Mouse (Mus musculus) small intestine, adult 2 months (tissue): ENCODE measurements around the gene Slc25a42. TPM values are rescaled to one million over a fixed set of nuclear protein-coding genes. Genes with fewer than 3 reads are reported as not detected.
A peak's percentile ranks its signal among the peaks of the same experiment; 100 is the strongest.

Source experiments
- H3K27ac ChIP-seq: fragments of 200-500 bp; 2 replicates; pipeline ENCODE4 v1.5.1; 2012; ENCODE audit warnings: low read depth, low read length, control low read depth, inconsistent platforms; ENCODE audit not compliant: insufficient read depth
- H3K27me3 ChIP-seq: fragments of 200-500 bp; 2 replicates; pipeline ENCODE4 v1.6.1; 2012; ENCODE audit warnings: mild to moderate bottlenecking, moderate library complexity, low read length, inconsistent platforms; ENCODE audit not compliant: control insufficient read depth, insufficient read depth
- H3K36me3 ChIP-seq: fragments of 200-500 bp; 2 replicates; pipeline ENCODE4 v1.6.1; 2012; ENCODE audit warnings: mild to moderate bottlenecking, low read length, control low read depth, inconsistent platforms; ENCODE audit not compliant: control insufficient read depth, insufficient read depth
- H3K4me1 ChIP-seq: fragments of 200-500 bp; 2 replicates; pipeline ENCODE4 v1.6.1; 2012; ENCODE audit warnings: low read length, inconsistent platforms, mixed read lengths; ENCODE audit not compliant: control insufficient read depth, insufficient read depth, insufficient read length
- H3K4me3 ChIP-seq: fragments of 200-500 bp; 2 replicates; pipeline ENCODE4 v1.5.1; 2012; ENCODE audit warnings: low read depth, mild to moderate bottlenecking, control low read depth, inconsistent platforms, low read length, moderate library complexity
- CTCF ChIP-seq: fragments of 200-500 bp; IDR thresholded peaks from 2 replicates; pipeline ENCODE4 v1.5.1; 2012; ENCODE audit warnings: low read depth, mild to moderate bottlenecking, control low read depth, inconsistent platforms, low read length, moderate library complexity, mixed read lengths; ENCODE audit not compliant: insufficient replicate concordance, insufficient read length; ENCODE audit errors: extremely low read depth
- POLR2A ChIP-seq: fragments of 200-500 bp; IDR thresholded peaks from 2 replicates; pipeline ENCODE4 v1.6.1; 2012; ENCODE audit warnings: low read depth, mild to moderate bottlenecking, control low read depth, inconsistent platforms, low read length, moderate library complexity
- WGBS: fragments of 180-500 bp; shearing (Covaris S2); methylation state at CpG from one replicate; pipeline ENCODE4 v1.1.7; 2018; 5-methylcytosine and 5-hydroxymethylcytosine counted together
- polyA plus RNA-seq: library from polyadenylated mRNA; depleted of rRNA; stranded (reverse); fragments of >200 nt; gene quantifications from 2 replicates; pipeline ENCODE4 v1.2.3, GENCODE M21; 2012; rRNA removed

The Slc25a42 gene
- polyA plus RNA-seq: 16.7 and 23.2 TPM in 2 replicates

DNA sequence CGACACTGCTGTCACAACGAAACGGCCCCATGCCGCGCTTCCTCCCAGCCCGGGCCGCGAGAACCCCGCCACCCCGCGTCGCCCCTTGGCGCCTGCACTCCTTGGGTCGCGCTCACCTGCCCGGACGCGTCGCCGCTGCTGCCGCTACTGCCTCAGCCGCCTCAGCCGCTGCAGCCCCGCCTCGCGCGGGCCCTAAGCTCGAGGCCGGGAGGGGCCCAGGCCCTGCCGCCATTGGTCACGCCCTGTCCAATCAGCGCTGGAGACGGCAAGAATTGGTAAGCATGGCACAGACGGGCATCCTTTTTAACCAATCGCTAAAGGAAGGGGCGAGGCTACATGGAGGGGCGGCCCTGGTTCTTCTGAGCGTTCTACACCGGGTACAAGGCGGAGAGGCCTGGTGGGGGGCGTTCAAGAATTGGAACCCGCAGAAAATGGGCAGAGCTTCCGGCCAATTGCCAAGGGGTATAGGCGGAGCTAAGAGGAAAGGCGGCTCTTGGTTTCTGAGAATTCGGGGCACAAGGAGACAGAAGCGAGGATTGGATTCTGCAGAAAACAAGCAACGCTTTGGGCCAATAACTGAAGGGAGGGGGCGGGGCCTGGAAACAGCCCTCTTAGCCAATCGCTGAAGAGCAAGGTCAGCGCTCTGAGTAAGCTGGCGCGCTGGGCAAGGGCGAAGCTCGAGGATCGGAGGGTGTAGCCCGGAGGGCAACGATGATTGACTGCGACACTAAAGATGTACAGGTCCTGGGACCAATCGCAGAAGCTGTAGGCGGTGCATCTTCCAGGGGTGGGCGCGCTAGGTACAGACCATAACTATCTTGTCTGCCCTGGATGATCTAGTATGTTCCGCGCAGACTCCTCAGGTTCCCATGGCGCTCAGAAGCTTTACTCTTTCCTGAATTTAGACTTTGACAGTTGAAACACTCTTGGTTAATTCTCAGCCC lies at the start of gene Slc25a42:
Gene Slc25a42 (minus strand): TSS at position 194 of the 944 bp plus-strand sequence.
- under 1% methylated on average over 66 of the region's 66 CpGs for WGBS
- TF ChIP-seq CTCF (peak; percentile 9; the same call in 1 of the 2 replicates), POLR2A (peak; percentile 80)
- Histone ChIP-seq H3K27ac (peak within 1 kb of the TSS; percentile 60), H3K4me1 (peaks cover 11% of the 10 kb centered on the region), H3K36me3 (no peaks in the 10 kb centered on the region), H3K27me3 (no peaks in the 10 kb centered on the region), H3K4me3 (peak within 1 kb of the TSS; percentile 84)

DNA sequence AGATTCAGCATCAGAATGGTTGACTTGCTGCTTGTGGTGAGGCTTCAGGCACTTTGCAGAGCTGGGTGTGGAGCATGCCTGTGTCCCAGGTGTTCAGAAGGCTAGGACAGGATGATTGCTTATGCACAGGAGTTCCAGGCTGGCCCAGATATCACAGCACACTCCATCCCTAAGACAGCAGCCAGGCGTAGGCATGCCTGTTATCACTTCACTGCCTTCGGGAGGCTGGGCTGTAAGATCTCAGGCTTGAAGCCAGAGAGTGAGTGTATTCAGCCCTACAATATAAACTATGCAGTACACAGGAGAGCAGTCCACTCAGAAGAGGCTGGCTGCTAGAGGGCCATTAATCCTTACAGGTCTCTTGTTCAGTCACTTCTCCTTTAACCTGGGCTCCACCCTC lies 46.9 kb upstream of the Slc25a42 start:
- H3K36me3 ChIP-seq: peaks cover 58% of the 10 kb centered on the region
- WGBS: 76% methylated on average over 2 of the region's 2 CpGs
- no peak overlapping the region for H3K27ac ChIP-seq
- peaks cover 3% of the 10 kb centered on the region for H3K4me1 ChIP-seq
- no peaks in the 10 kb centered on the region for H3K27me3 ChIP-seq
- H3K4me3 ChIP-seq: no peak overlapping the region
- TF ChIP-seq POLR2A (no peak), CTCF (no peak)

- H3K27me3 ChIP-seq: no peaks in the 10 kb centered on the region
- peaks cover 3% of the 10 kb centered on the region for H3K4me1 ChIP-seq
- TF ChIP-seq CTCF (no peak), POLR2A (no peak)
- H3K36me3 ChIP-seq: peaks cover 57% of the 10 kb centered on the region
- no peak overlapping the region for H3K27ac ChIP-seq
- WGBS: 66% methylated on average over 5 of the region's 5 CpGs
- H3K4me3 ChIP-seq: no peak overlapping the region
Measured at GRCm38 (mm10) chr8:70258600-70258999, 46.5 kb upstream of the Slc25a42 start.

DNA sequence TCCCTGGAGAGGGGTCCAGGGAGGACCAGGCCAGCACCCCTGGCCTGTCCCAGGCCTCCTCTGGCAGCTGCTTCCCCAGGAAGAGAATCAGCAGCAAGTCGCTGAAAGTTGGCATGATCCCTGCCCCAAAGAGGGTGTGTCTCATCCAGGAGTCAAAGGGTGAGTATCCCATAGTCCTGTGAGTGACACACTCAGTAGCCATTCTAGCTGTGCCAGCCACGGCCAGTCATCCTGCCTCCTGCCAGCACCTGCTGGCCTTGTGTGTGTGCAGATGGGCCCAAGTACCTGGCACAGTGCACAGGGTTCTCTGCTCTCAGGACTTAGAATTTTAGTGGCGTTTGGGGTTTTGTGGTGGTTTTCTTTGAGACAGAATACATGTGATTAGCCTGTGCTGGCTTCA lies 45.4 kb upstream of the Slc25a42 start:
- Histone ChIP-seq H3K27ac (no peak overlapping the region), H3K4me3 (no peak overlapping the region), H3K4me1 (peaks cover 3% of the 10 kb centered on the region), H3K36me3 (peaks cover 59% of the 10 kb centered on the region), H3K27me3 (no peaks in the 10 kb centered on the region)
- TF ChIP-seq POLR2A: no peak
- no peak for TF ChIP-seq CTCF
- WGBS: 47% methylated on average over 3 of the region's 3 CpGs

- peaks cover 64% of the 10 kb centered on the region for H3K36me3 ChIP-seq
- H3K4me3 ChIP-seq: no peak overlapping the region
- H3K27ac ChIP-seq: no peak overlapping the region
- TF ChIP-seq CTCF: no peak
- no peak for TF ChIP-seq POLR2A
- H3K27me3 ChIP-seq: no peaks in the 10 kb centered on the region
- peaks cover 3% of the 10 kb centered on the region for H3K4me1 ChIP-seq
- 61% methylated on average over 1 of the region's 1 CpGs for WGBS
Measured at GRCm38 (mm10) chr8:70254628-70255027, 42.5 kb upstream of the Slc25a42 start.

GRCm38 (mm10) chr8:70247841-70248240 lies 35.7 kb upstream of the Slc25a42 start:
- WGBS: 96% methylated on average over 3 of the region's 3 CpGs
- H3K36me3 ChIP-seq: peaks cover 64% of the 10 kb centered on the region
- no peak for TF ChIP-seq CTCF
- no peak for TF ChIP-seq POLR2A
- no peaks in the 10 kb centered on the region for H3K27me3 ChIP-seq
- no peak overlapping the region for H3K27ac ChIP-seq
- no peak overlapping the region for H3K4me3 ChIP-seq
- no peaks in the 10 kb centered on the region for H3K4me1 ChIP-seq

GRCm38 (mm10) chr8:70246622-70247021 lies 34.5 kb upstream of the Slc25a42 start:
- TF ChIP-seq CTCF: no peak
- no peak for TF ChIP-seq POLR2A
- Histone ChIP-seq H3K4me3 (no peak overlapping the region), H3K27ac (no peak overlapping the region), H3K4me1 (no peaks in the 10 kb centered on the region), H3K36me3 (peaks cover 63% of the 10 kb centered on the region), H3K27me3 (no peaks in the 10 kb centered on the region)
- 92% methylated on average over 6 of the region's 6 CpGs for WGBS

DNA sequence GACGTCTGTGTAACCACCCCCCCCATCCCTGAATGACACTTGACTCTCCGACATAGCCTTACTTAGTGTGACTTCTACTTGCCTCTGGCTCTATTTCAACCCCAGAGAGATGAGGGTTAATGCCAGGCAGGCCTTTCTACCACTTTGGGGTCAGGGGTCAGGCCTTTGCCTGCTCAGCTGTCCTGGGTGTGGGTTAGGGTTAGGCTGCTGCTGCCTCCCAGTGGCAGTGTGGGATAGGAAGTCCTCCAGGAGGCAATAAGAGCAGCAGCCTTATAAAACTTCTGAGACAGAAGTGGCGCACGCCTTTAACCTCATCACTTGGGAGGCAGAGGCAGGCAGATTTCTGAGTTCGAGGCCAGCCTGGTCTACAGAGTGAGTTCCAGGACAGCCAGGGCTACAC lies 28.5 kb upstream of the Slc25a42 start:
- Histone ChIP-seq H3K27ac (no peak overlapping the region), H3K36me3 (peaks cover 52% of the 10 kb centered on the region), H3K4me1 (no peaks in the 10 kb centered on the region), H3K27me3 (no peaks in the 10 kb centered on the region), H3K4me3 (no peak overlapping the region)
- no peak for TF ChIP-seq CTCF
- TF ChIP-seq POLR2A: no peak
- 90% methylated on average over 5 of the region's 5 CpGs for WGBS
